Mouse (Mus musculus): ENCODE results near the gene Slc50a1. TPM values are rescaled to one million over a fixed set of nuclear protein-coding genes. Genes with fewer than 3 reads are reported as not detected.
A peak's percentile ranks its signal among the peaks of the same experiment; 100 is the strongest.

The Slc50a1 gene
- polyA plus RNA-seq, 1 experiment from 2014 or later: 70.5 TPM

DNA sequence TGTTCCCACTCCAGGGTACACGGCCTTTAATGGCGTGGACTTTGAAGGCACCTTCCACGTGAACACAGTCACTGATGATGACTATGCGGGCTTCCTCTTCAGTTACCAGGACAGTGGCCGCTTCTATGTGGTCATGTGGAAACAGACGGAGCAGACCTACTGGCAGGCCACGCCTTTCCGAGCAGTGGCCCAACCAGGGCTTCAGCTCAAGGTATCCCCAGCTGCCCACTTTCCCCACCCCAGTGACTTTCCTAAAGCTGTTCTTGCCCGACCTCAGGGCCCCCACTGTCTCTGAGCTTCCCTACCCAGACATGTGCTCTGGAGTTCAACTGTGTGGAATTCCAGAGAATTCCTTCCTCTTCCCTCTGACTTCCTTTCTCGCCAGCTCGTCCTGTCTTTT is 45.6 kb downstream of the Slc50a1 start:
- no peak overlapping the region for H3K4me3 ChIP-seq (ENCODE audit: low read depth, low read length)
- H3K36me3 ChIP-seq (ENCODE audit: control insufficient read depth, insufficient read depth, low read length): peaks cover 20% of the 10 kb centered on the region
- ATAC-seq (ENCODE audit: low read depth) (no peak), DNase-seq (ENCODE audit: low spot score) (no peak)
- H3K27ac ChIP-seq (replicated peaks; ENCODE audit: low read depth, low read length): no peak overlapping the region
- 77% methylated on average over 11 of the region's 11 CpGs for WGBS
- no peaks in the 10 kb centered on the region for H3K9me3 ChIP-seq (ENCODE audit: control insufficient read depth, low read length)
- 0 out of 2 replicates have a peak overlapping the region, but pooled peaks have one; percentile 67 for H3K4me2 ChIP-seq (ENCODE audit: low read depth, low read length)
- no peak overlapping the region for H3K9ac ChIP-seq (ENCODE audit: low read depth, low read length)
- H3K4me1 ChIP-seq (ENCODE audit: control insufficient read depth, insufficient read depth, low read length): peaks cover 18% of the 10 kb centered on the region
- no peaks in the 10 kb centered on the region for H3K27me3 ChIP-seq (replicated peaks; ENCODE audit: control insufficient read depth, insufficient read depth, low read length)

DNA sequence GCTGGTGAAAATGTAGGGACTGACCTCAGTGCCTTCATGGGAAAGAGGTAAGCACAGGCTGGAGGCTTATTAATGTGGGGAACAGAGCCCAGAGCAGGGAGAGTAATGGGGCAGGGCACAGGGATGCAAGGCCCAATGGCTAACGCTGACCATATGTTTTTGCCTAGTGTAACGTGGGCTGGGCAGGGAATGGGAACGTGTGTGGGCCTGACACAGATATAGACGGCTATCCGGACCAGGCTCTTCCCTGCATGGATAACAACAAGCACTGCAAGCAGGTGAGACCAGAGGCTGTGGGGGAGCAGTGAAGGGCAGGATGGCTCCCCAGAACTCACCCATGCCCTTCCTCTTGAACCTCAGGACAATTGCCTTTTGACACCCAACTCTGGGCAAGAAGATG is 49.2 kb downstream of the Slc50a1 start:
- H3K9ac ChIP-seq (ENCODE audit: low read depth, low read length): 0 out of 2 replicates have a peak overlapping the region, but pooled peaks have one; percentile 25
- 0 out of 2 replicates have a peak, but pooled peaks cover 3% of the 10 kb centered on the region for H3K4me1 ChIP-seq (ENCODE audit: control insufficient read depth, insufficient read depth, low read length)
- H3K9me3 ChIP-seq (ENCODE audit: control insufficient read depth, low read length): no peaks in the 10 kb centered on the region
- DNase-seq (ENCODE audit: low spot score) (no peak), ATAC-seq (ENCODE audit: low read depth) (no peak)
- no peak overlapping the region for H3K4me2 ChIP-seq (ENCODE audit: low read depth, low read length)
- peaks cover 20% of the 10 kb centered on the region for H3K36me3 ChIP-seq (ENCODE audit: control insufficient read depth, insufficient read depth, low read length)
- no peaks in the 10 kb centered on the region for H3K27me3 ChIP-seq (replicated peaks; ENCODE audit: control insufficient read depth, insufficient read depth, low read length)
- 42% methylated on average over 5 of the region's 5 CpGs for WGBS
- no peak overlapping the region for H3K4me3 ChIP-seq (ENCODE audit: low read depth, low read length)
- H3K27ac ChIP-seq (replicated peaks; ENCODE audit: low read depth, low read length): no peak overlapping the region

DNA sequence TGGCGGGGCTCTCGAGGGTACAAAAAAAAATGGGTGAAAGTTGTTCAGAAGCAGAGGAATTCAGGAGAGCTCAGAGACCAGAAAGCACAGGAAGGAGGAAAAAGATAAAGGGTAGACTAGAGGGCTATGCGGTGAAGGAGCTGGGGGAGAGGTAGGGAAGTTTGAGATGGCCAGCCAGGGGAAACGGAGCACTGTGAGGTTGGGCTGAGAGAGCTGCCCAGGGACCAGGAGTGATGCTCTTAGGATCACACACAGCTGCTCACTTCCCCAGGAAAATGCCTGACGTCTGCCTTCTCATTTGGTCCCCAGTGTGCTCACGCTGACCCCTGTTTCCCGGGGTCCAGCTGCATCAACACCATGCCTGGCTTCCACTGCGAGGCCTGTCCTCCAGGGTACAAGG is 50.8 kb downstream of the Slc50a1 start:
- peak overlapping the region; percentile 11; the same call in 1 of the 2 replicates for H3K9ac ChIP-seq (ENCODE audit: low read depth, low read length)

DNA sequence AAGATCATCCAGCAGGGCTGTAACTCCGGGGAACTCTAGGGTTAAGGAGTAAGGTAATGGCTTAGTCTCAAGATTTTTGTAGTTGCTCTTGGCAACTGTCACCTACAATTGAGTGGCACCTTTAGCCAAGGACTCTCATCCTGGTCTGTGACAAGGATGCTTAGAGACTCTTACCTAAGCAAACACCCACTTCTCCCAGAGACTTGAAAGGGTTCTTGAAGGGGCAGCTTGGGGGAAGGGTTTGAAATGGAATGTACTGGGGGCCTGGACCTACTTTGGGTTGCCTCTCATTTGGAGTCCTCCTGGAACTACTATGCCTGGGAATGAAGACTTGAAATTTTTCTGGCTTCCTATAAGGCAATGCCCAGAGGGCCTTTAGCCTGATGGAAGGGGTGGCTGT is 52.1 kb downstream of the Slc50a1 start:
- H3K4me2 ChIP-seq (ENCODE audit: low read depth, low read length): no peak overlapping the region
- no peaks in the 10 kb centered on the region for H3K27me3 ChIP-seq (replicated peaks; ENCODE audit: control insufficient read depth, insufficient read depth, low read length)
- peaks cover 10% of the 10 kb centered on the region; the same call in 1 of the 2 replicates for H3K36me3 ChIP-seq (ENCODE audit: control insufficient read depth, insufficient read depth, low read length)
- H3K4me3 ChIP-seq (ENCODE audit: low read depth, low read length): no peak overlapping the region
- H3K27ac ChIP-seq (replicated peaks; ENCODE audit: low read depth, low read length): no peak overlapping the region
- no peaks in the 10 kb centered on the region for H3K9me3 ChIP-seq (ENCODE audit: control insufficient read depth, low read length)
- no peak for ATAC-seq (ENCODE audit: low read depth)
- DNase-seq (ENCODE audit: low spot score): no peak
- H3K4me1 ChIP-seq (ENCODE audit: control insufficient read depth, insufficient read depth, low read length): peaks cover 4% of the 10 kb centered on the region; the same call in 1 of the 2 replicates
- H3K9ac ChIP-seq (ENCODE audit: low read depth, low read length): no peak overlapping the region
- WGBS: 84% methylated on average over 1 of the region's 1 CpGs

More for the DNA sequence above, 50.8 kb downstream of the Slc50a1 start:
- no peaks in the 10 kb centered on the region for H3K27me3 ChIP-seq (replicated peaks; ENCODE audit: control insufficient read depth, insufficient read depth, low read length)
- ATAC-seq (ENCODE audit: low read depth): no peak
- peaks cover 13% of the 10 kb centered on the region; the same call in 1 of the 2 replicates for H3K36me3 ChIP-seq (ENCODE audit: control insufficient read depth, insufficient read depth, low read length)
- WGBS: 34% methylated on average over 8 of the region's 8 CpGs
- H3K4me2 ChIP-seq (ENCODE audit: low read depth, low read length): no peak overlapping the region
- DNase-seq (ENCODE audit: low spot score): no peak
- H3K4me1 ChIP-seq (ENCODE audit: control insufficient read depth, insufficient read depth, low read length): peaks cover 4% of the 10 kb centered on the region; the same call in 1 of the 2 replicates
- H3K27ac ChIP-seq (replicated peaks; ENCODE audit: low read depth, low read length): no peak overlapping the region
- H3K4me3 ChIP-seq (ENCODE audit: low read depth, low read length): no peak overlapping the region
- no peaks in the 10 kb centered on the region for H3K9me3 ChIP-seq (ENCODE audit: control insufficient read depth, low read length)

MicroRNA genes within 50 kb of the gene (microRNA counts, 519-probe panel; counts per million panel counts)
- 19.3 counts per million for microRNA mmu-miR-92b

Small RNA genes within 50 kb of the gene (microRNA-seq; reads per million reads assigned to microRNA genes)
- gene Mir92b (ENCODE audit: borderline number of aligned reads): 381 reads per million, percentile 66 among the genes with 10 or more reads in this experiment

Other genes starting within 250 kb of the Slc50a1 start
- 23.5 and 26.5 TPM in 2 replicates for gene Rusc1, start 177.3 kb downstream of the Slc50a1 start, polyA plus RNA-seq (2014; fragmentation: Nextera tagmentation; extraction: Ambion mirVana)
- gene Gm43738, start 169.5 kb downstream of the Slc50a1 start, polyA plus RNA-seq (2014; fragmentation: Nextera tagmentation; extraction: Ambion mirVana): not detected in 2 replicates
- gene Fdps, start 168.6 kb downstream of the Slc50a1 start, polyA plus RNA-seq (2014; fragmentation: Nextera tagmentation; extraction: Ambion mirVana): 183 and 205 TPM in 2 replicates
- gene Pklr, start 134.4 kb downstream of the Slc50a1 start, polyA plus RNA-seq (2014; fragmentation: Nextera tagmentation; extraction: Ambion mirVana): 0.30 TPM in 1 of 2 replicates, not detected in the other
- gene Hcn3, start 110.4 kb downstream of the Slc50a1 start, polyA plus RNA-seq (2014; fragmentation: Nextera tagmentation; extraction: Ambion mirVana): 1.4 and 2.8 TPM in 2 replicates
- 22.4 and 23.9 TPM in 2 replicates for gene Clk2, start 105.8 kb downstream of the Slc50a1 start, polyA plus RNA-seq (2014; fragmentation: Nextera tagmentation; extraction: Ambion mirVana)
- gene Scamp3, start 93.1 kb downstream of the Slc50a1 start, polyA plus RNA-seq (2014; fragmentation: Nextera tagmentation; extraction: Ambion mirVana): 93.4 and 96.9 TPM in 2 replicates
- gene Fam189b, start 87.4 kb downstream of the Slc50a1 start, polyA plus RNA-seq (2014; fragmentation: Nextera tagmentation; extraction: Ambion mirVana): 27.9 and 33.9 TPM in 2 replicates
- 47.8 and 54.5 TPM in 2 replicates for gene Gba, start 67.6 kb downstream of the Slc50a1 start, polyA plus RNA-seq (2014; fragmentation: Nextera tagmentation; extraction: Ambion mirVana)
- 51.5 and 52.0 TPM in 2 replicates for gene Thbs3, start 55.4 kb downstream of the Slc50a1 start, polyA plus RNA-seq (2014; fragmentation: Nextera tagmentation; extraction: Ambion mirVana)
- 151 and 163 TPM in 2 replicates for gene Mtx1, start 43.5 kb downstream of the Slc50a1 start, polyA plus RNA-seq (2014; fragmentation: Nextera tagmentation; extraction: Ambion mirVana)
- 2.0 and 4.1 TPM in 2 replicates for gene Muc1, start 41.5 kb downstream of the Slc50a1 start, polyA plus RNA-seq (2014; fragmentation: Nextera tagmentation; extraction: Ambion mirVana)
- gene Krtcap2, start 24.6 kb downstream of the Slc50a1 start, polyA plus RNA-seq (2014; fragmentation: Nextera tagmentation; extraction: Ambion mirVana): 324 and 349 TPM in 2 replicates
- gene Trim46, start 24.3 kb downstream of the Slc50a1 start, polyA plus RNA-seq (2014; fragmentation: Nextera tagmentation; extraction: Ambion mirVana): 3.7 and 4.7 TPM in 2 replicates
- 151 and 177 TPM in 2 replicates for gene Dpm3, start 11.2 kb downstream of the Slc50a1 start, polyA plus RNA-seq (2014; fragmentation: Nextera tagmentation; extraction: Ambion mirVana)
- 33.8 and 35.8 TPM in 2 replicates for gene Efna1, start 10.6 kb upstream of the Slc50a1 start, polyA plus RNA-seq (2014; fragmentation: Nextera tagmentation; extraction: Ambion mirVana)
- gene Efna3, start 52.4 kb upstream of the Slc50a1 start, polyA plus RNA-seq (2014; fragmentation: Nextera tagmentation; extraction: Ambion mirVana): 18.7 and 21.2 TPM in 2 replicates
- 17.5 and 20.7 TPM in 2 replicates for gene Efna4, start 67.5 kb upstream of the Slc50a1 start, polyA plus RNA-seq (2014; fragmentation: Nextera tagmentation; extraction: Ambion mirVana)
- 44.4 and 51.7 TPM in 2 replicates for gene Adam15, start 79.4 kb upstream of the Slc50a1 start, polyA plus RNA-seq (2014; fragmentation: Nextera tagmentation; extraction: Ambion mirVana)
- gene Dcst2, start 91.4 kb upstream of the Slc50a1 start, polyA plus RNA-seq (2014; fragmentation: Nextera tagmentation; extraction: Ambion mirVana): not detected in 2 replicates
- 0.26 and 0.33 TPM in 2 replicates for gene Dcst1, start 94.7 kb upstream of the Slc50a1 start, polyA plus RNA-seq (2014; fragmentation: Nextera tagmentation; extraction: Ambion mirVana)
- gene Zbtb7b, start 124.2 kb upstream of the Slc50a1 start, polyA plus RNA-seq (2014; fragmentation: Nextera tagmentation; extraction: Ambion mirVana): 2.3 and 3.6 TPM in 2 replicates
- not detected in 2 replicates for gene Lenep, start 132.2 kb upstream of the Slc50a1 start, polyA plus RNA-seq (2014; fragmentation: Nextera tagmentation; extraction: Ambion mirVana)
- 24.2 and 24.8 TPM in 2 replicates for gene Flad1, start 141.3 kb upstream of the Slc50a1 start, polyA plus RNA-seq (2014; fragmentation: Nextera tagmentation; extraction: Ambion mirVana)
- 380 and 425 TPM in 2 replicates for gene Cks1b, start 147.8 kb upstream of the Slc50a1 start, polyA plus RNA-seq (2014; fragmentation: Nextera tagmentation; extraction: Ambion mirVana)
- 74.0 and 75.2 TPM in 2 replicates for gene Shc1, start 147.9 kb upstream of the Slc50a1 start, polyA plus RNA-seq (2014; fragmentation: Nextera tagmentation; extraction: Ambion mirVana)
- gene Pygo2, start 159.6 kb upstream of the Slc50a1 start, polyA plus RNA-seq (2014; fragmentation: Nextera tagmentation; extraction: Ambion mirVana): 49.2 and 51.6 TPM in 2 replicates
- gene Pbxip1, start 166.1 kb upstream of the Slc50a1 start, polyA plus RNA-seq (2014; fragmentation: Nextera tagmentation; extraction: Ambion mirVana): 24.1 and 25.9 TPM in 2 replicates
- 45.7 and 48.6 TPM in 2 replicates for gene Pmvk, start 184.0 kb upstream of the Slc50a1 start, polyA plus RNA-seq (2014; fragmentation: Nextera tagmentation; extraction: Ambion mirVana)
- 3.7 and 4.6 TPM in 2 replicates for gene Kcnn3, start 249.6 kb upstream of the Slc50a1 start, polyA plus RNA-seq (2014; fragmentation: Nextera tagmentation; extraction: Ambion mirVana)

Measured in embryonic facial prominence, embryonic 14.5 days (tissue).